Mouse (Mus musculus): ENCODE measurements around the gene Cacna2d4. TPM values are rescaled to one million over a fixed set of nuclear protein-coding genes. Genes with fewer than 3 reads are reported as not detected.

The Cacna2d4 gene
- polyA plus RNA-seq, 2 experiments, result 0.01 TPM; not detected in 1

DNA sequence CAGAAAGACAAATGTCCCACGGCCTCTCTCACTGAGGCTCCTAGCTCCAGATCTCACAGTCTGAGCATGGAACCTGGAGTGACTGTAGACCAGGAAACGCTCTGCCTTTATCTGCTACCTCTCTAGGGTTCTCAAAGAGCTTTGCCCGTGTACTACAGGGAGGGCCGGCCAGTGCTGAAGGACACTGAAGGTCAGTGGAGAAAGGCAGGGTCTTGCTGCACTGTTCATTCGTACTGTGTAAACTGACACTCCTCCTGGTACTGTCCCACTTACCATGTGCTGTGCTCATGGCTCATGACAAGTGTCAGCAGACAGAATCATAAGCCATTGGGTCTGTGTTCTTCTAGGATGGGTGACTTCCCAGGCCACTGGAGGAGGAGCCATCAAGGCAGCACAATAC lies 23.0 kb upstream of the Cacna2d4 start:
- H3K4me3 ChIP-seq (ENCODE audit: insufficient read depth in 1 of 2, low read depth in 2 of 2, low read length in 2 of 2), result no peak overlapping the region
- TF ChIP-seq EP300 (IDR thresholded peaks at IDR 0.05; ENCODE audit: low read depth), result no peak
- TF ChIP-seq CTCF (IDR thresholded peaks at IDR 0.05; ENCODE audit: low read depth), result no peak
- H3K9ac ChIP-seq (replicated peaks), result no peak overlapping the region
- DNase-seq (ENCODE audit: low read depth in 3 of 3, low spot score in 3 of 3), result no peak
- H3K9me3 ChIP-seq (ENCODE audit: control insufficient read depth, low read length), result no peaks in the 10 kb centered on the region
- H3K4me1 ChIP-seq (replicated peaks; ENCODE audit: control insufficient read depth in 2 of 2, insufficient read depth in 2 of 2, low read length in 1 of 2), result no peaks in the 10 kb centered on the region
- H3K4me2 ChIP-seq (ENCODE audit: low read depth), result no peak overlapping the region
- H3K27me3 ChIP-seq (ENCODE audit: control insufficient read depth, insufficient read depth, low read length), result no peaks in the 10 kb centered on the region
- no peak for ATAC-seq (ENCODE audit: insufficient read depth)
- no peak overlapping the region for H3K27ac ChIP-seq
- 69% methylated on average over 5 of the region's 5 CpGs for WGBS (ENCODE audit: insufficient replicate concordance)
- H3K36me3 ChIP-seq (replicated peaks; ENCODE audit: control insufficient read depth, insufficient read depth, low read depth), result no peaks in the 10 kb centered on the region

DNA sequence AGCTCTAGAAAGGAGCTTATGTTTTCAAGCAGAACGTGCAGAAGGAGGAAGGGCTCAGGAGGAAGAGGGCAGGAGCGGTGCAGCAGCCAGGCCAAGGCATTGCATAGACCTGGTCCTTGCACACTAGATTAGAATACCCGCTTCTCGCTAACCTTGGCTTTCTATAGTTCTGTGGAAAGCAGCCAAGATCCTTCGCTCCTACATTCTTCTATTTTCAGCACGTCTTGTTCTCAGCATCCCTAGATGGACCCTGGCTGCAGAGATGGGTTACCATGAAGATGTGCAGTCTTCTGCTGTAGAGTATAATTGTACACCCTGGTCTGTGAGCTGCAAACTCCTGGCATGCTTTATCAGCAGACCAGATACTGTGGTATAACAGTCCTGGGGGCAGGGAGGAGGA lies 22.1 kb upstream of the Cacna2d4 start:
- Histone ChIP-seq H3K27ac (no peak overlapping the region), H3K9ac (replicated peaks) (no peak overlapping the region), H3K36me3 (replicated peaks; ENCODE audit: control insufficient read depth, insufficient read depth, low read depth) (no peaks in the 10 kb centered on the region), H3K4me2 (ENCODE audit: low read depth) (no peak overlapping the region), H3K27me3 (ENCODE audit: control insufficient read depth, insufficient read depth, low read length) (no peaks in the 10 kb centered on the region), H3K9me3 (ENCODE audit: control insufficient read depth, low read length) (no peaks in the 10 kb centered on the region), H3K4me3 (ENCODE audit: insufficient read depth in 1 of 2, low read depth in 2 of 2, low read length in 2 of 2) (no peak overlapping the region), H3K4me1 (replicated peaks; ENCODE audit: control insufficient read depth in 2 of 2, insufficient read depth in 2 of 2, low read length in 1 of 2) (no peaks in the 10 kb centered on the region)
- WGBS (ENCODE audit: insufficient replicate concordance), result 63% methylated on average over 6 of the region's 6 CpGs
- DNase-seq (ENCODE audit: low read depth in 3 of 3, low spot score in 3 of 3), result no peak
- no peak for ATAC-seq (ENCODE audit: insufficient read depth)
- no peak for TF ChIP-seq CTCF (IDR thresholded peaks at IDR 0.05; ENCODE audit: low read depth)
- TF ChIP-seq EP300 (IDR thresholded peaks at IDR 0.05; ENCODE audit: low read depth), result no peak

DNA sequence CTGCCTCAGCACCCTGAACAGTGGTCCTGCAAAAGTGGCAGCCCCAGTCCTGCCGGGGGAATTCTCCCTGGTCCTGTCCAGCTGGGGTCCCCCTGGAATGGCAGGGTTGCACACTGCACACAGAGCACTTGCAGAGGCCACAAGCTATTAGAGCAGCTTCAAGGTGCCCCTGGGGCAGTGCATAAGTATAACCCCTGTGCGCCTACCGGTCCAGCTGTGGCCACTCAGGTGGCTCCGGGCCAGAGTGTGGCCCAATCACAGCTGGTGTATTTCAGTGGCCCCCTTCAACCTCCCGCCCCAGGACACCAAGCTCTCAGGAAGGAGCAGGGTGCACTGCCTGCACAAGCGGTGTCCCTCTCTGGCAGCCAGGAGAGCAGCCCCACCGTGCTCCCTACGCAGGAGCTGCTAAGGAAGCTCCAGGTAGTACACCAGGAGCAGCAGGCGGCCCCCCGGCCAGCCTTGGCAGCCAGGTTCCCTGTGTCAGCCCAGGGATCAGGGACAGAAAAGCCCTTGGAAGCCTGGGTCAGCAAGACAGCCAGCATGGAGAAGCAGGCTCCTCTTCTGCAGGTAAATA lies 21.2 kb upstream of the Cacna2d4 start:
- 82% methylated on average over 10 of the region's 10 CpGs for WGBS (ENCODE audit: insufficient replicate concordance)
- DNase-seq (ENCODE audit: low read depth in 3 of 3, low spot score in 3 of 3) (no peak), ATAC-seq (ENCODE audit: insufficient read depth) (no peak)
- Histone ChIP-seq H3K27ac (no peak overlapping the region), H3K9ac (replicated peaks) (no peak overlapping the region), H3K4me3 (ENCODE audit: insufficient read depth in 1 of 2, low read depth in 2 of 2, low read length in 2 of 2) (no peak overlapping the region), H3K36me3 (replicated peaks; ENCODE audit: control insufficient read depth, insufficient read depth, low read depth) (no peaks in the 10 kb centered on the region), H3K4me1 (replicated peaks; ENCODE audit: control insufficient read depth in 2 of 2, insufficient read depth in 2 of 2, low read length in 1 of 2) (no peaks in the 10 kb centered on the region), H3K27me3 (ENCODE audit: control insufficient read depth, insufficient read depth, low read length) (no peaks in the 10 kb centered on the region), H3K4me2 (ENCODE audit: low read depth) (no peak overlapping the region), H3K9me3 (ENCODE audit: control insufficient read depth, low read length) (no peaks in the 10 kb centered on the region)
- no peak for TF ChIP-seq EP300 (IDR thresholded peaks at IDR 0.05; ENCODE audit: low read depth)
- TF ChIP-seq CTCF (IDR thresholded peaks at IDR 0.05; ENCODE audit: low read depth), result no peak

DNA sequence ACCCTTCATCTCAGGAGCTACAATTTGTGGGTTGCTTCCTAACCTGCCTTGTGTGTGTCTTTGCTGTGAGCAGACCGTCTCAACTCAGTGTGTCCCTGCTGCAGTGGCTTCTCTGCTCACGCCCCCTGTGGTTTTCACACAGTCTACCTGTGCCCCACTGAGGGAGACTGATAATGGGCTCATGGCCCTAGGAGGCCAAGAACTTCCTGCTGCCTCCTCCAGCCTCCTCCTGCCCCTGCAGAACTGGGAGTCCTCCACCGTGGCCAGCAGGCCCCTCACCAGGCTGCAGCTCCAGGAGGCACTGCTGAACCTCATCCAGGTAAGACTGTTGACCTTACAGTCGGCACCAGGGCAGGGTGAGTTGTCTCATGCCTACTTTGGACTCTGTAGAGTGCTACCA lies 18.7 kb upstream of the Cacna2d4 start:
- Histone ChIP-seq H3K9me3 (ENCODE audit: control insufficient read depth, low read length) (no peaks in the 10 kb centered on the region), H3K36me3 (replicated peaks; ENCODE audit: control insufficient read depth, insufficient read depth, low read depth) (no peaks in the 10 kb centered on the region), H3K4me3 (ENCODE audit: insufficient read depth in 1 of 2, low read depth in 2 of 2, low read length in 2 of 2) (no peak overlapping the region), H3K27ac (no peak overlapping the region), H3K4me1 (replicated peaks; ENCODE audit: control insufficient read depth in 2 of 2, insufficient read depth in 2 of 2, low read length in 1 of 2) (no peaks in the 10 kb centered on the region), H3K4me2 (ENCODE audit: low read depth) (no peak overlapping the region), H3K9ac (replicated peaks) (no peak overlapping the region), H3K27me3 (ENCODE audit: control insufficient read depth, insufficient read depth, low read length) (no peaks in the 10 kb centered on the region)
- WGBS (ENCODE audit: insufficient replicate concordance), result 36% methylated on average over 4 of the region's 4 CpGs
- ATAC-seq (ENCODE audit: insufficient read depth) (no peak), DNase-seq (ENCODE audit: low read depth in 3 of 3, low spot score in 3 of 3) (no peak)
- TF ChIP-seq EP300 (IDR thresholded peaks at IDR 0.05; ENCODE audit: low read depth) (no peak), CTCF (IDR thresholded peaks at IDR 0.05; ENCODE audit: low read depth) (no peak)

DNA sequence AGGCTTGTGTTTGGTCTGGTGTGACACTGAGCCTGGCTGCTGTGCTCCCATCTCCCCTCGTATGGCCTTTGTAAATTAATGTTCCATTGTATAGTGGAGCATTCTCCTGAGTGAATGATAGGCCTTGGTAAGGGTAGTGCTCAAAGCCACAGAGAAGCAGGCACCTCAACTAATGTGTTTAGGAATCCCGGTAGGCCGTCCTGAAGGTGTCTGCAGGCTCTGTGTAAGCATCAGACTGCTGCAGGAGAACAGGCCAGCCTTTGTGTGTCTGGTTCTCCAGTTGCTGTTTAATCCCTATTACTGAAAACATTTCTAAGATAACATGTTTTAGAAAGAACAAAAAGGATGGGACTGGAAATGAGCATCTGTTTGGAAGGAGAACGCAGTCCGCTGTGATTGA lies 17.7 kb upstream of the Cacna2d4 start:
- Histone ChIP-seq H3K4me2 (ENCODE audit: low read depth) (no peak overlapping the region), H3K27me3 (ENCODE audit: control insufficient read depth, insufficient read depth, low read length) (no peaks in the 10 kb centered on the region), H3K27ac (no peak overlapping the region), H3K36me3 (replicated peaks; ENCODE audit: control insufficient read depth, insufficient read depth, low read depth) (no peaks in the 10 kb centered on the region), H3K4me1 (replicated peaks; ENCODE audit: control insufficient read depth in 2 of 2, insufficient read depth in 2 of 2, low read length in 1 of 2) (no peaks in the 10 kb centered on the region), H3K9me3 (ENCODE audit: control insufficient read depth, low read length) (no peaks in the 10 kb centered on the region), H3K9ac (replicated peaks) (no peak overlapping the region), H3K4me3 (ENCODE audit: insufficient read depth in 1 of 2, low read depth in 2 of 2, low read length in 2 of 2) (no peak overlapping the region)
- DNase-seq (ENCODE audit: low read depth in 3 of 3, low spot score in 3 of 3), result no peak
- no peak for ATAC-seq (ENCODE audit: insufficient read depth)
- TF ChIP-seq CTCF (IDR thresholded peaks at IDR 0.05; ENCODE audit: low read depth), result no peak
- WGBS (ENCODE audit: insufficient replicate concordance), result 74% methylated on average over 5 of the region's 5 CpGs

Data from liver, embryonic 14.5 days (tissue).